In genomic region chr4:125718429-125719140, GRCm38 (mm10) we compare ENCODE assay signal across 16 mouse cellular contexts.
DNase-seq lines count a peak whose midpoint lies in the region; ATAC-seq and TF ChIP-seq lines count a peak whose summit lies in the region.
"Had no signal": no experiment of that assay in that cellular context is flagged by ENCODE, and none has a peak within 500 bp of the region (broad histone marks: within the 10 kb centered on the region; RNA-seq: fewer than 3 reads in every experiment).

No protein-coding gene starts in this region.

- TF ChIP-seq CTCF in midbrain, postnatal 0 days (IDR thresholded peaks at IDR 0.05), result no peak

- H3K36me3 ChIP-seq in kidney, embryonic 15.5 days, result no peaks in the 10 kb centered on the region
- H3K36me3 ChIP-seq in hindbrain, embryonic 10.5 days, result no peaks in the 10 kb centered on the region
- no peaks in the 10 kb centered on the region for H3K36me3 ChIP-seq in midbrain, postnatal 0 days (ENCODE audit: insufficient read depth, low read length)
- no peaks in the 10 kb centered on the region for H3K36me3 ChIP-seq in heart, embryonic 10.5 days
- H3K36me3 ChIP-seq: heart, embryonic 15.5 days; liver, embryonic 13.5 days had no signal

- WGBS in kidney, embryonic 15.5 days, result 22% methylated on average over 18 of the region's 18 CpGs
- WGBS in hindbrain, embryonic 10.5 days, result 48% methylated on average over 18 of the region's 18 CpGs
- whole genome bisulfite sequencing in midbrain, postnatal 0 days, result 34% methylated on average over 18 of the region's 18 CpGs
- WGBS in heart, embryonic 10.5 days, result 44% methylated on average over 18 of the region's 18 CpGs

- intact Hi-C loops in gastrocnemius, postnatal 36 days (cut with DNase I), result no loop called here

- H3K4me1 ChIP-seq in kidney, embryonic 15.5 days, result peaks cover 26% of the 10 kb centered on the region
- H3K4me1 ChIP-seq in hindbrain, embryonic 10.5 days (replicated peaks), result peaks cover 45% of the 10 kb centered on the region
- no peaks in the 10 kb centered on the region for H3K4me1 ChIP-seq in midbrain, postnatal 0 days (ENCODE audit: insufficient read depth, low read length)
- H3K4me1 ChIP-seq in heart, embryonic 10.5 days, result peaks cover 16% of the 10 kb centered on the region
- H3K4me1 ChIP-seq: heart, embryonic 15.5 days; liver, embryonic 13.5 days had no signal

- H3K9ac ChIP-seq in kidney, embryonic 15.5 days, result no peak overlapping the region
- H3K9ac ChIP-seq in midbrain, postnatal 0 days (replicated peaks; ENCODE audit: low read length, poor library complexity, severe bottlenecking), result no peak overlapping the region
- H3K9ac ChIP-seq: heart, embryonic 15.5 days; liver, embryonic 13.5 days had no signal

- no peak overlapping the region for H3K27ac ChIP-seq in kidney, embryonic 15.5 days
- H3K27ac ChIP-seq in hindbrain, embryonic 10.5 days, result 0 out of 2 replicates have a peak overlapping the region, but pooled peaks have one; percentile 40
- H3K27ac ChIP-seq in midbrain, postnatal 0 days (ENCODE audit: low read depth, low read length), result no peak overlapping the region
- no peak overlapping the region for H3K27ac ChIP-seq in heart, embryonic 10.5 days
- H3K27ac ChIP-seq: heart, embryonic 15.5 days; layer of hippocampus, adult 2 months; liver, embryonic 13.5 days had no signal

- H3K27me3 ChIP-seq in kidney, embryonic 15.5 days, result peaks cover 34% of the 10 kb centered on the region; the same call in 1 of the 2 replicates
- H3K27me3 ChIP-seq in hindbrain, embryonic 10.5 days (ENCODE audit: insufficient read depth, poor library complexity, severe bottlenecking), result peaks cover 11% of the 10 kb centered on the region; the same call in 1 of the 2 replicates
- H3K27me3 ChIP-seq in midbrain, postnatal 0 days (ENCODE audit: insufficient read depth, low read length), result no peaks in the 10 kb centered on the region
- peaks cover 26% of the 10 kb centered on the region; the same call in 1 of the 2 replicates for H3K27me3 ChIP-seq in heart, embryonic 10.5 days (ENCODE audit: insufficient read depth, poor library complexity, severe bottlenecking)
- H3K27me3 ChIP-seq: liver, embryonic 13.5 days; Patski had no signal

- H3K4me2 ChIP-seq in kidney, embryonic 15.5 days, result no peak overlapping the region
- H3K4me2 ChIP-seq in midbrain, postnatal 0 days (ENCODE audit: low read depth, low read length, poor library complexity, severe bottlenecking), result no peak overlapping the region
- H3K4me2 ChIP-seq: heart, embryonic 15.5 days; liver, embryonic 13.5 days had no signal

- H3K9me3 ChIP-seq in kidney, embryonic 15.5 days (replicated peaks), result no peaks in the 10 kb centered on the region
- no peaks in the 10 kb centered on the region for H3K9me3 ChIP-seq in hindbrain, embryonic 10.5 days
- H3K9me3 ChIP-seq in midbrain, postnatal 0 days (ENCODE audit: low read length), result no peaks in the 10 kb centered on the region
- H3K9me3 ChIP-seq in heart, embryonic 10.5 days, result no peaks in the 10 kb centered on the region
- H3K9me3 ChIP-seq: heart, embryonic 15.5 days; liver, embryonic 13.5 days had no signal

- DNase-seq in kidney, postnatal 36 days, result no peak
- DNase-seq in ZHBTc4 (ENCODE audit: low read depth, low spot score), result peak; percentile 56
- DNase-seq in hindbrain, embryonic 10.5 days (ENCODE audit: low spot score), result no peak
- DNase-seq in midbrain, postnatal 0 days (ENCODE audit: low spot score), result no peak
- no peak for DNase-seq in gastrocnemius, postnatal 36 days
- DNase-seq in left cerebral cortex, adult 11 months (ENCODE audit: low spot score), result no peak
- DNase-seq in heart, embryonic 10.5 days (ENCODE audit: low spot score), result no peak
- DNase-seq: adrenal gland, postnatal 10 days; cerebellum, postnatal 36 days; gastrocnemius, postnatal 14 days; liver, embryonic 13.5 days; lung, postnatal 10 days had no signal

- H3K4me3 ChIP-seq in kidney, embryonic 15.5 days (replicated peaks), result no peak overlapping the region
- H3K4me3 ChIP-seq in hindbrain, embryonic 10.5 days, result no peak overlapping the region
- H3K4me3 ChIP-seq in midbrain, postnatal 0 days (ENCODE audit: low read depth, low read length), result no peak overlapping the region
- H3K4me3 ChIP-seq in heart, embryonic 10.5 days, result no peak overlapping the region
- H3K4me3 ChIP-seq: heart, embryonic 15.5 days; layer of hippocampus, adult 2 months; liver, embryonic 13.5 days had no signal

- 0 out of 2 replicates have a peak, but pooled peaks have one; percentile 41 for ATAC-seq in kidney, embryonic 15.5 days (replicated peaks; ENCODE audit: low FRiP score)
- peak; percentile 20; the same call in 1 of the 2 replicates for ATAC-seq in midbrain, postnatal 0 days (ENCODE audit: low FRiP score)
- ATAC-seq: Patski had no signal
